Mouse (Mus musculus) central nervous system, embryonic 11.5 days (tissue): Measurements from ENCODE around the gene AI854703. TPM values are rescaled to one million over a fixed set of nuclear protein-coding genes. Genes with fewer than 3 reads are reported as not detected.

Experiments
- polyA plus RNA-seq: library from polyadenylated mRNA; depleted of rRNA; stranded (reverse); fragments of >200 nt; gene quantifications from 2 replicates; pipeline ENCODE4 v1.2.3, GENCODE M21; 2012; rRNA removed

Gene AI854703
- polyA plus RNA-seq = 0.78 and 1.4 TPM in 2 replicates

GRCm38 (mm10) chr6:48626464-48626863 is at the start of gene AI854703:
TSS of gene AI854703 (plus strand) at chr6:48626764.

GRCm38 (mm10) chr6:48589194-48589750 is 37.3 kb upstream of the AI854703 start, which contains the start of gene Gm45021:
TSS of gene Gm45021 (plus strand) at chr6:48589610.

GRCm38 (mm10) chr6:48593158-48594042 is 33.2 kb upstream of the AI854703 start, which contains the start of the genes Repin1 and Gm44965:
TSS of gene Repin1 (plus strand) at chr6:48593883.
TSS of gene Gm44965 (plus strand) at chr6:48593941.

GRCm38 (mm10) chr6:48601271-48602079 is 25.1 kb upstream of the AI854703 start, which contains the start of gene Zfp775:
TSS of gene Zfp775 (plus strand) at chr6:48602063.

GRCm38 (mm10) chr6:48646995-48647394 is 20.4 kb downstream of the AI854703 start, which contains the start of gene Gimap8:
TSS of gene Gimap8 (plus strand) at chr6:48647234.

GRCm38 (mm10) chr6:48675931-48676859 is 49.6 kb downstream of the AI854703 start, which contains the start of gene Gimap9:
TSS of gene Gimap9 (plus strand) at chr6:48676129.

Other genes starting within 250 kb of the AI854703 start
- 31.3 and 32.2 TPM in 2 replicates for gene Krba1, start 231.2 kb upstream of the AI854703 start, polyA plus RNA-seq
- gene Zfp467, start 180.9 kb upstream of the AI854703 start, polyA plus RNA-seq = 21.1 and 27.9 TPM in 2 replicates
- gene Sspo, start 178.5 kb upstream of the AI854703 start, polyA plus RNA-seq = 0.85 and 1.4 TPM in 2 replicates
- 42.1 and 44.0 TPM in 2 replicates for gene Atp6v0e2, start 89.1 kb upstream of the AI854703 start, polyA plus RNA-seq
- gene Lrrc61, start 72.0 kb upstream of the AI854703 start, polyA plus RNA-seq = 19.2 and 19.4 TPM in 2 replicates
- 2.2 and 5.1 TPM in 2 replicates for gene Rarres2, start 54.0 kb upstream of the AI854703 start, polyA plus RNA-seq
- not detected in 2 replicates for gene Gm45021, start 37.2 kb upstream of the AI854703 start, polyA plus RNA-seq
- 38.4 and 41.8 TPM in 2 replicates for gene Repin1, start 32.9 kb upstream of the AI854703 start, polyA plus RNA-seq
- not detected in 2 replicates for gene Gm44965, start 32.8 kb upstream of the AI854703 start, polyA plus RNA-seq
- gene Zfp775, start 24.7 kb upstream of the AI854703 start, polyA plus RNA-seq = 6.4 and 7.9 TPM in 2 replicates
- 1.2 and 1.7 TPM in 2 replicates for gene Gimap8, start 20.5 kb downstream of the AI854703 start, polyA plus RNA-seq
- gene Gimap9, start 49.4 kb downstream of the AI854703 start, polyA plus RNA-seq = 4.7 and 5.9 TPM in 2 replicates
- gene Gimap4, start 57.8 kb downstream of the AI854703 start, polyA plus RNA-seq = 4.4 and 5.2 TPM in 2 replicates
- gene Gimap6, start 81.5 kb downstream of the AI854703 start, polyA plus RNA-seq = 6.3 and 9.2 TPM in 2 replicates
- gene Gm28053, start 91.8 kb downstream of the AI854703 start, polyA plus RNA-seq = 1.5 and 2.4 TPM in 2 replicates
- not detected in 2 replicates for gene Gimap7, start 91.9 kb downstream of the AI854703 start, polyA plus RNA-seq
- gene Gimap1, start 112.3 kb downstream of the AI854703 start, polyA plus RNA-seq = 2.4 TPM in 2 replicates
- 0.83 and 1.3 TPM in 2 replicates for gene Gimap5, start 119.4 kb downstream of the AI854703 start, polyA plus RNA-seq
- gene Gimap3, start 144.1 kb downstream of the AI854703 start, polyA plus RNA-seq = 0.06 TPM in 1 of 2 replicates, not detected in the other
- gene Tmem176a, start 214.2 kb downstream of the AI854703 start, polyA plus RNA-seq = 17.0 and 25.2 TPM in 2 replicates
- 47.0 and 85.5 TPM in 2 replicates for gene Tmem176b, start 214.7 kb downstream of the AI854703 start, polyA plus RNA-seq
- not detected in 2 replicates for gene Aoc1, start 246.1 kb downstream of the AI854703 start, polyA plus RNA-seq